Mouse (Mus musculus) embryonic stem cell, embryonic (primary cell): Measurements from ENCODE around the gene Spc25.

Experiments used
- CTCF ChIA-PET, 4 experiments: fragments of 300-600 bp in 2 of 4; fragments of 350-600 bp in 2 of 4; sonication (Branson Sonifier 250); formaldehyde crosslinking; loops; one replicate each; lab custom pipeline; 2022; ENCODE audit warnings: inconsistent platforms in 2 of 4; lab: Charles Lee
- POLR2A ChIA-PET, 4 experiments: fragments of 300-600 bp in 2 of 4; fragments of 350-600 bp in 2 of 4; sonication (Branson Sonifier 250); formaldehyde crosslinking; loops; one replicate each; lab custom pipeline; 2022; ENCODE audit warnings: antibody characterized with exemption in 4 of 4, inconsistent platforms in 1 of 4; lab: Charles Lee

Gene Spc25

GRCm38 (mm10) chr2:69205791-69206351 is at the start of gene Spc25:
Gene Spc25 (minus strand): TSS chr2:69206194.
- POLR2A ChIA-PET, result interaction anchor here in 2 of 4 experiments (0.7 to 2.5 kb wide), 21 partner anchors 9 to 424 kb away, joined by 3 to 10 read pairs (median 3); no protein-coding TSS in a partner anchor
- CTCF ChIA-PET, result no interaction called here

DNA sequence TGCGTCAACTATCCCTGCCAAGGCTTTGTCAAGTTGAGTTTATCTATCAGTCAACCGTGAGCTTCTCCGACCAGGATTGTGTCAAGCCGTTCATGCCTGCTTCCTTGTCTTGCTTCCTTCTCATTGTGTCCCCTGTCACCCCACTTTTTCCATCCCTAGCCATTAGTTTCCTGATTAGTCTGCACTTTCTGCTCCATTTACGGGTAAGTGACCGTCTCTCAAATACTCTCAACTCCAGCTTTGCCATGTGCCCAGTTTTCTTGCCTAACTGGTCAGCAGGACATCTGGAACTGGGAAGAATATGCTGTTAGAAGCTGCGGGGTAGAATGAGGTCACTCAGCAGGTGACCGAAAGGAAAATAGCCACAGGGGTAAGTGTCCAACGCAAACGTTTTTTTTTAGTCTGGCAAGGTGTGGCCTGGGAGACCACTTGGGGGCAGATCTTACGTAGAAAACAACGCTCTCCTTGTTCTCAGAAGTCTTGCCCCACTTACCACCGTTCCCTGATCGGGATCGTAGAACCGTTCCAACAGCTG is 42.3 kb upstream of the Spc25 start:
- POLR2A ChIA-PET, result no interaction called here
- CTCF ChIA-PET, result no interaction called here

GRCm38 (mm10) chr2:69247081-69247480 is 41.1 kb upstream of the Spc25 start:
- CTCF ChIA-PET, result no interaction called here
- POLR2A ChIA-PET, result no interaction called here

- ChIA-PET POLR2A (interaction anchor here in 1 of 4 experiments (0.6 kb wide), 1 partner anchor 508 kb away, joined by 3 read pairs; no protein-coding TSS in a partner anchor), CTCF (no interaction called here)
Measured at GRCm38 (mm10) chr2:69244924-69245323, 38.9 kb upstream of the Spc25 start.

DNA sequence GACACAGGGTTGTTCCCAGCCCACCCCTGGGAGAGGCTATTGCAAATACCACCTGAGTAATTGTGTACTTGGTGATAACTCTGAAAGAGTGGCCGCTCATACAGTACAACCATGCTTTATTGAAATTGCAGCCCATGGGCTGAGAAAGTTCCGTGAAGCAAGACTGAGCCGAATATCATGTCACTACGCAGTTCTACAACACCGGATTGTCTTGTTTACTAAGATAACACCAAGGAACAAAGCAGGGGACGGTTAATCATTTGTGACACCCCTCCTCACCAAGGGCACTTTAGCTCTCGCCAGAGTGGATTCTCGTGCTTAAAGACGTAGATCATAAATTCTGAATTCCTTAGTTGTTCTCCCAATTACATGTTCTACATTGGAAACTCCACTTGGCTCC is 33.3 kb upstream of the Spc25 start:
- POLR2A ChIA-PET, result no interaction called here

DNA sequence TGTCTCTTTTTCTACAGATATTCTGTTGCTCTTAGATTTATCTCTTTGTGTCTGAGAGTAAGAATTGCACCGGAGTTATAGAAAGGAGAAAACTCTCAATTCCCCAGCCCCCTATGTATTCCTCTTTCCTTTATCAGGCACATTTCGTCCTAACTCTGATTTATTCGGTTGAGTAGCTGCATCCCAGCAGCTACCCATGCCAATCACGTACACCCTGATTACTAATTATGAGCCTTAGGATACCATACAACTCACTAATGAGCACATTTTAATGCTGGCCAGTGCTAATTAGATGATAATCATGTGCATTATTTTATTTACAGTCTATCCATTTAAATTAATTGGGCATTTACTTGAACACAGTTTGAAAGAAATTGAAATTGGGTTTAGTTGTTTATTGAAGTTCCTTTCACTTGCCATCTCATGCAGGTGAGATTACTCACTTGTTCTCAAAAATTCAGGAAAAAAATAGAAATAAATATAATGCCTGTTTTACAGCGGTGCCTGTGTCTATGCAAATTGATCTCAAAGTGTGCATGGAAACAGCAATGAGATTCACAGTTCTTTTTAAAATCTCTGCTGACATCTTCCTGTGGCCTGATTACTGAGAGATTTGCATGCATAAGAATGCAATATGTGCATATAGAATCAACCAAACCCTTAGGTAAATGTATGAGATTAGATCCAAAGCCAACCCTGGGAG is 29.1 kb upstream of the Spc25 start:
- CTCF ChIA-PET, result no interaction called here

More for the DNA sequence above, 33.3 kb upstream of the Spc25 start:
- CTCF ChIA-PET, result interaction anchor here in 1 of 4 experiments (0.6 kb wide), 1 partner anchor 388 kb away, joined by 3 read pairs; no protein-coding TSS in a partner anchor

GRCm38 (mm10) chr2:69232101-69232500 is 26.1 kb upstream of the Spc25 start:
- POLR2A ChIA-PET, result interaction anchor here in 3 of 4 experiments (0.5 to 2.2 kb wide), 4 partner anchors 9 to 26 kb away, joined by 3 to 5 read pairs (median 4); partner anchors contain the start of gene Spc25 (in 1 of the 3)
- CTCF ChIA-PET, result no interaction called here

More for the DNA sequence above, 29.1 kb upstream of the Spc25 start:
- POLR2A ChIA-PET, result no interaction called here

DNA sequence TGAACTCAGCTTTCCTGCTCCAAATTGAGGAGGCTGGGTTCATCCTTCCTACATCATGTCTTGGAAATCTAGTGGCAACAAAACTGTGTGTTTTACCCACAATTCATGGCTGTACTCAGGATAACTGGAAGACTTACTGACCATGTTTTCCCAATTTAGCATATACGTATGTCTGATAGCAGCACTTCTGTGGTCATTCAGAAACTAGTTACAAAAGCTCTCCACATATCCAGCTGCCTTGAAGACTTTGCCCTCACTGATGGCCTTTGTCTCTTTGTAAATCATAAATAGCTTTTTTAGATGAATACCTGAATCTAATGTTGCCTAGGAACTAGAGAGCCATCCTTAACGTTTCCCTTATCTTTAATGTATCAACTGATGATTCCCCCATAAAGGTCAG is 24.1 kb upstream of the Spc25 start:
- POLR2A ChIA-PET, result interaction anchor here in 1 of 4 experiments (2.2 kb wide), 1 partner anchor 12 kb away, joined by 5 read pairs; no protein-coding TSS in a partner anchor

GRCm38 (mm10) chr2:69228635-69229034 is 22.6 kb upstream of the Spc25 start:
- POLR2A ChIA-PET, result interaction anchor here in 2 of 4 experiments (0.6 to 1.4 kb wide), 2 partner anchors 16 to 22 kb away, joined by 3 to 4 read pairs; partner anchors contain the start of gene Spc25 (in 1 of the 2)
- CTCF ChIA-PET, result interaction anchor here in 1 of 4 experiments (0.6 kb wide), 1 partner anchor 1442 kb away, joined by 6 read pairs; no protein-coding TSS in a partner anchor

More for the DNA sequence above, 24.1 kb upstream of the Spc25 start:
- CTCF ChIA-PET, result no interaction called here

DNA sequence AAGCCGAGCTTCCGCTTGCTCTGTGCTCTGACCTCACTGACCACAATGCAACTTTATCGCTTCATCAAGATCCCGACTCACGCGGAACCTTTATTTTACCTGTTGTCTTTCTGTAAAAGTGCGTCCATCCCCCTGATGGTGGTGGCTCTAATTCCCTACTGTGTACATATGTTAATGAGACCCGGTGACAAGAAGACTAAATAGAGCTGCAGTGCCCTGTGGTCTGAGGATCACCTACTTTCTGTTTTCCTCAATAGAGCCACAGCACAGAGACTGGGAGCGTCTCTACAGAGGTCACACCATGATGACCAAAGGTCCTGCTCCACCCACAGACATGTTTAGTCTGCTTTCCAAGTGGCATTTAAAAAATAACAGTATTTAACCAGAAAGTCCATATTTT is 20.9 kb upstream of the Spc25 start:
- ChIA-PET CTCF (no interaction called here), POLR2A (interaction anchor here in 1 of 4 experiments (2.8 kb wide), 1 partner anchor 21 kb away, joined by 10 read pairs; the partner anchor contains the start of gene Spc25)

- ChIA-PET CTCF (no interaction called here), POLR2A (interaction anchor here in 1 of 4 experiments (0.5 kb wide), 1 partner anchor 402 kb away, joined by 3 read pairs; no protein-coding TSS in a partner anchor)
Measured at GRCm38 (mm10) chr2:69224724-69225123, 18.7 kb upstream of the Spc25 start.

GRCm38 (mm10) chr2:69222815-69223214 is 16.8 kb upstream of the Spc25 start:
- CTCF ChIA-PET, result no interaction called here
- POLR2A ChIA-PET, result interaction anchor here in 1 of 4 experiments (0.8 to 1.2 kb wide), 2 partner anchors 9 to 17 kb away, joined by 3 read pairs; partner anchors contain the start of gene Spc25

GRCm38 (mm10) chr2:69221868-69222416 is 15.9 kb upstream of the Spc25 start:
- ChIA-PET POLR2A (interaction anchor here in 1 of 4 experiments (1.4 kb wide), 1 partner anchor 16 kb away, joined by 3 read pairs; the partner anchor contains the start of gene Spc25), CTCF (no interaction called here)

- ChIA-PET POLR2A (interaction anchor here in 1 of 4 experiments (1.5 kb wide), 1 partner anchor 9 kb away, joined by 5 read pairs; the partner anchor contains the start of gene Spc25), CTCF (no interaction called here)
Measured at GRCm38 (mm10) chr2:69215242-69215641, 9.2 kb upstream of the Spc25 start.

- CTCF ChIA-PET, result no interaction called here
- POLR2A ChIA-PET, result interaction anchor here in 2 of 4 experiments (0.6 to 1.0 kb wide), 3 partner anchors 10 to 353 kb away, joined by 3 to 7 read pairs (median 5); no protein-coding TSS in a partner anchor
Measured at GRCm38 (mm10) chr2:69212652-69213051, 6.7 kb upstream of the Spc25 start.

- CTCF ChIA-PET, result interaction anchor here in 1 of 4 experiments (0.6 kb wide), 1 partner anchor 90 kb away, joined by 4 read pairs; no protein-coding TSS in a partner anchor
- POLR2A ChIA-PET, result no interaction called here
Measured at GRCm38 (mm10) chr2:69210773-69211172, 4.8 kb upstream of the Spc25 start, which contains the start of gene G6pc2. Gene G6pc2 (plus strand): TSS chr2:69211073.

DNA sequence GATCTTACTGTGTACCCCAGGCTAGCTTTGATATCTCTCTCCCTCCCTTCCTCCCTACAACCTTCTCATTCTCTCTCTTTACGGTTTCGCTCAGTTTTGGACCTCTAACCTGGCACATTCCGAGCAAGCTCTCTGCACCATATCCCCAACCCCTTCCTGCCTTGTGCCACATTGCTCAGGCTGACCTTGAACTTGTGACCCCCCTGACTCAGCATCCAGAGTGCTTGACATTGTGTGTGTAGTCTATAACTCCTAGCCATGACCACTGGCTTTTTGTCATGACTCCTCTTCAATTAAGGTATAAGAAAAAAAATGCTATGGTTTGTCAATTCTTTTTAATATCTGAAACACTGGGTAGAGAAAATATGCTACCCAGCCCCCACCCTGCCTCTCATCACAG is 3.7 kb upstream of the Spc25 start:
- ChIA-PET CTCF (no interaction called here), POLR2A (interaction anchor here in 1 of 4 experiments (0.6 to 1.6 kb wide), 5 partner anchors 9 to 387 kb away, joined by 3 to 4 read pairs (median 3); no protein-coding TSS in a partner anchor)

- ChIA-PET CTCF (no interaction called here), POLR2A (interaction anchor here in 2 of 4 experiments (0.7 to 2.5 kb wide), 19 partner anchors 8 to 425 kb away, joined by 3 to 10 read pairs (median 3); no protein-coding TSS in a partner anchor)
Measured at GRCm38 (mm10) chr2:69206523-69206922, 529 bp upstream of the Spc25 start.
